Mouse (Mus musculus) liver, embryonic 13.5 days (tissue): Measurements from ENCODE around the gene Uck1. TPM values are rescaled to one million over a fixed set of nuclear protein-coding genes. Genes with fewer than 3 reads are reported as not detected.
"Not testable (repeated sequence)": the region's sequence is repeated elsewhere in the genome, so short reads cannot be mapped to it uniquely, and the experiment has no call there.

Experiments
- ATAC-seq: fragments of 200-750 bp; cut with Nextera tagmentation; 2 replicates; pipeline ENCODE4 v1.8.0; 2017; ENCODE audit warnings: low read depth, mild to moderate bottlenecking, moderate number of reproducible peaks, moderate library complexity
- DNase-seq: peaks from one replicate; pipeline ENCODE4 v3.0.0; 2022
- H3K27ac ChIP-seq: fragments of 300-500 bp; sonication (generic); 2 replicates; pipeline ENCODE4 v1.5.1; 2015; ENCODE audit warnings: moderate library complexity, mild to moderate bottlenecking, inconsistent platforms
- H3K27me3 ChIP-seq: fragments of 300-500 bp; sonication (generic); 2 replicates; pipeline ENCODE4 v1.6.1; 2015; ENCODE audit warnings: mild to moderate bottlenecking, inconsistent platforms
- H3K36me3 ChIP-seq: fragments of 300-500 bp; sonication (generic); 2 replicates; pipeline ENCODE4 v1.6.1; 2015; ENCODE audit warnings: mild to moderate bottlenecking, inconsistent platforms
- H3K4me1 ChIP-seq: fragments of 300-500 bp; sonication (generic); replicated peaks from 2 replicates; pipeline ENCODE4 v1.6.1; 2015; ENCODE audit warnings: inconsistent platforms
- H3K4me2 ChIP-seq: fragments of 300-500 bp; sonication (generic); 2 replicates; pipeline ENCODE4 v1.6.1; 2015; ENCODE audit warnings: inconsistent platforms, mild to moderate bottlenecking, moderate library complexity
- H3K4me3 ChIP-seq: fragments of 300-500 bp; sonication (generic); replicated peaks from 2 replicates; pipeline ENCODE4 v1.5.1; 2015; ENCODE audit warnings: mild to moderate bottlenecking, inconsistent platforms
- H3K9ac ChIP-seq: fragments of 300-500 bp; sonication (generic); 2 replicates; pipeline ENCODE4 v1.6.1; 2015; ENCODE audit warnings: mild to moderate bottlenecking, inconsistent platforms
- H3K9me3 ChIP-seq: fragments of 300-500 bp; sonication (generic); replicated peaks from 2 replicates; pipeline ENCODE4 v1.6.1; 2016; ENCODE audit warnings: inconsistent platforms
- WGBS: fragments of 180-500 bp; shearing (Covaris S2); methylation state at CpG from one replicate; pipeline ENCODE4 v1.1.7; 2015; ENCODE audit not compliant: insufficient replicate concordance; 5-methylcytosine and 5-hydroxymethylcytosine counted together
- polyA plus RNA-seq: library from polyadenylated mRNA; unstranded; fragments of >200 nt; fragmentation: Nextera tagmentation; extraction: Ambion mirVana; gene quantifications from 2 replicates; pipeline ENCODE4 v1.2.1, GENCODE M21; 2015

Gene Uck1
- 28.0 and 30.1 TPM in 2 replicates for polyA plus RNA-seq

DNA sequence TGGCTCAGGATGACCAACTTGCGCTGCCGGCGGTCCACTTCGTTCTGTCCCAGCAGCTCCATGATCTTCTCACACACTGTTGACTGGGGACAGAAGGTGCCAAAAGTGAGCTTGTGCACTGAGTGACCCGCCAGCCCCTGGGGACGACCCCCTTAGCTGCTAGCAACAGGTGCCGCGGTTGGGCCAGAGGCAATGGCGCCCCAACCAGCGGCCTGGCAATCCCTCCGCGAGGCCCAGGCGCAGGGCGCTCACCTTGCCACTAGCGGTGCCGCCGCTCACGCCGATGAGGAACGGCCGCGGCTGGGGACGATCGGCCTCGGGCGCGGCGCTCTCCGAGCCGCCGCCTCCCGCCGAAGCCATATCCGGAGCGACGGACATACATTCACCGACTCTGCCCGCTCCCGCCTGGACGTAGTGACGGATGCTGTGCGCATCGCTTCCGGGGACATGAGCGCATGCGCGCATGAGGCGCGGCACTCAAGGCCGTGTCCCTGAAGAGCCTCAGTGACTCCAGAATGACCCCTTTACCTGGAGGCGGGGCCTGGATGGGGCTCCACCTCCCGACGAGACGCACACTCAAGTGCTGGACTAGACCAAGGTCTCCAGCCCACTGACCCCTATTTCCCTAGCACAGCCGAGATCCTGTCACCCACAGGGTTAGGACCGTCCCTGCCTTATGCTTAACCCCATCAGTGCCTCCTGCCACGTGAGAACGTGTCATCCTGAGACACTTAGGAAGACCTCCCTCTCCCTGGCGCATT lies at the start of gene Uck1:
Gene Uck1, minus strand, starts transcription at position 503 of the 761 bp plus-strand sequence.
- ATAC-seq (peak; percentile 96), DNase-seq (peak; percentile 92)
- 1% methylated on average over 59 of the region's 59 CpGs for WGBS
- peak within 1 kb of the TSS; percentile 84 for H3K4me2 ChIP-seq
- H3K4me1 ChIP-seq: peaks cover 18% of the 10 kb centered on the region
- H3K4me3 ChIP-seq: peak within 1 kb of the TSS; percentile 91
- H3K27ac ChIP-seq: peak within 1 kb of the TSS; percentile 79
- peaks cover 31% of the 10 kb centered on the region for H3K36me3 ChIP-seq
- peak within 1 kb of the TSS; percentile 94 for H3K9ac ChIP-seq
- no peaks in the 10 kb centered on the region for H3K9me3 ChIP-seq
- H3K27me3 ChIP-seq: no peaks in the 10 kb centered on the region

- H3K36me3 ChIP-seq: peaks cover 39% of the 10 kb centered on the region
- no peak overlapping the region for H3K27ac ChIP-seq
- H3K4me2 ChIP-seq: no peak overlapping the region
- H3K9me3 ChIP-seq: no peaks in the 10 kb centered on the region
- WGBS: 83% methylated on average over 16 of the region's 16 CpGs
- no peak overlapping the region for H3K4me3 ChIP-seq
- H3K27me3 ChIP-seq: peaks cover 42% of the 10 kb centered on the region
- no peak for ATAC-seq
- DNase-seq: no peak
- peaks cover 19% of the 10 kb centered on the region for H3K4me1 ChIP-seq
- H3K9ac ChIP-seq: no peak overlapping the region
Measured at GRCm38 (mm10) chr2:32308870-32309568, 49.1 kb upstream of the Uck1 start.

DNA sequence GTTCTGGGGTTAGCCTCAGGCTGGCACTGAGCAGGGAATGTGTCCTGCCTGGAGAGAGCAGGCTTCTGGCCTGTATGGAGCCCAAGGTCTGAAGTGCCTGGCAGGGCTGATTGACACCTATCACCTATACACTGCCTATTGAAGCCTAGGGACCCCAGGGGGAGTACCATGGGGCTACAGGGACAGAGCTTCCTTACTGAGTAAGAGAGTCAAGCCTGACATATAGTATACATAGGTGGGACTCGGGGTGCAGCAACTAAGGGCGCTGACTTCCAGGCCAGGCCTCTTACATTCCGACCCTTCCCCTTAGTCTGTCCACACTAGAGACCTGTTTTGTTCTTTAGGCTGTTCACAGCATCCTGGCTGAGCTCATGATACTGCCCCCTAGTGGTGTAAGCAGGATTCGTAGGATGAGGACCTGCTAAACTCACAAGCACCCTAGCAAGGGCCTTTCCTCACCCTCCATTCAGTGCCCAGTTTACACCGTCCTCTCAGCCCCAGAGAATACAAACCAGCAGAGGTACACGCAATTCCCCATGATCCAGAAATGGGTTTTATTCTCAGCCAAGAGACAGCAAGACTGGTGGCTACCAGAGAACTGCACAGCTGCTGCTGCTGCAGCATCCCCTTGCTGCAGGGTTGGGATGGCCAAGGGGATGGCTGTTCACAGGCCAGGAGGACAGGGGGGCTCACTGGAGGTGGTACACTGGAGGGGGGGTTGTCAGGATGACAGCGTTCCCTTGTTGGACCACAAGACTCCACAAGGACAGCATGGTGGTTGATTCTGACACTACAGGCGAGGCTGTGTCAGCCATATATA lies 48.2 kb upstream of the Uck1 start:
- peaks cover 33% of the 10 kb centered on the region for H3K27me3 ChIP-seq
- H3K9me3 ChIP-seq: no peaks in the 10 kb centered on the region
- no peak overlapping the region for H3K27ac ChIP-seq
- no peak overlapping the region for H3K4me3 ChIP-seq
- H3K4me1 ChIP-seq: peaks cover 19% of the 10 kb centered on the region
- DNase-seq (no peak), ATAC-seq (no peak)
- H3K9ac ChIP-seq: no peak overlapping the region
- H3K36me3 ChIP-seq: peaks cover 47% of the 10 kb centered on the region
- no peak overlapping the region for H3K4me2 ChIP-seq
- 41% methylated on average over 8 of the region's 8 CpGs for WGBS

DNA sequence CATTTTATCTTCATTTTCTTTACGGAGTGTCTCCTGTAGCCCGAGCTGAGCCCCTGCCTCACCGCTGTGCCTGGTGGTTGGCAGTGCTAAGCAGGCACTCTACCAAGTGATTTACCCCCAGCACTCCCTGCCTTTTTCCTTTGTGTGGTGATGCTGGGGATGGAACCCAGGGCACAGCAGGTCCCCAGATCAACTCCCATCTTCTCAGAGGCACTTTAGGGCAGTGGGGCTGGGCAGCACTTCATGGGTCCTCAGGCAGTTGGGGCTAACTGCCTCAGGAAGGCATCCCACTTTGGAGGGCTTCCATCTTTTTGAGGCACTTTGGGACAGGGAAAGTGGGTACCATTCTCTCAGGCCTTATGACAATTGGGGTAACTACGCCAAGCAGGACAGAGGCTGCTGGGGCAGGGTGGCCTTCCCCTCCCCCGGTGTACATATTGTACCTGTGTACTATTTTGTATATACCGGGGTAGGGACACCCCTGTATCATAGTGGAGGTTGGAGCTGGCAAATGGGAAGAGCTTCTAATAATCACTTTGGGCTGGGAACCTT lies 47.4 kb upstream of the Uck1 start:
- Histone ChIP-seq H3K4me1 (peaks cover 15% of the 10 kb centered on the region), H3K27ac (no peak overlapping the region), H3K4me2 (no peak overlapping the region), H3K9me3 (no peaks in the 10 kb centered on the region), H3K36me3 (peaks cover 56% of the 10 kb centered on the region), H3K4me3 (no peak overlapping the region), H3K27me3 (peaks cover 25% of the 10 kb centered on the region), H3K9ac (no peak overlapping the region)
- ATAC-seq: no peak
- WGBS: 68% methylated on average over 6 of the region's 6 CpGs
- DNase-seq: no peak

DNA sequence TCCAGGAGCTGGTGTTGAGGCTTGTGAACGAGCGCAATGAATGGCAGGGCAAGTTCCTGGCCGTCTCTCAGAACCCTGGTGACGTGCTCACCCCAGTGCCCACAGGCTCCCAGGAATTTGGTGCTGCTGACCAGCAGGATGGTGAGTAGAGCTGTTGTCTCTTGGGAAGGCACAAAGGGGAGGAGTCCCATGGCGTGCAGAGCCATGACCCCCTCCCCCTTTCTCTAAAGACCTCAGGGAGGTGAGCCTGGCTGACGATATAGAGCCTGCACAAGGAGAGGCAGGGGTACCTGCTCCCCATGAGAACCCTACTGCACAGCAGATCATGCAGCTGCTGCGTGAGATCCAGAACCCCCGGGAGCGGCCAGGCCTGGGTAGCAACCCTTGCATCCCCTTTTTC lies 46.2 kb upstream of the Uck1 start:
- peaks cover 13% of the 10 kb centered on the region for H3K27me3 ChIP-seq
- H3K9me3 ChIP-seq: no peaks in the 10 kb centered on the region
- no peak for DNase-seq
- H3K4me3 ChIP-seq: no peak overlapping the region
- 85% methylated on average over 9 of the region's 9 CpGs for WGBS
- ATAC-seq: no peak
- H3K36me3 ChIP-seq: peaks cover 67% of the 10 kb centered on the region
- H3K9ac ChIP-seq: no peak overlapping the region
- H3K4me2 ChIP-seq: no peak overlapping the region
- H3K27ac ChIP-seq: no peak overlapping the region
- peaks cover 4% of the 10 kb centered on the region; the same call in 1 of the 2 replicates for H3K4me1 ChIP-seq

DNA sequence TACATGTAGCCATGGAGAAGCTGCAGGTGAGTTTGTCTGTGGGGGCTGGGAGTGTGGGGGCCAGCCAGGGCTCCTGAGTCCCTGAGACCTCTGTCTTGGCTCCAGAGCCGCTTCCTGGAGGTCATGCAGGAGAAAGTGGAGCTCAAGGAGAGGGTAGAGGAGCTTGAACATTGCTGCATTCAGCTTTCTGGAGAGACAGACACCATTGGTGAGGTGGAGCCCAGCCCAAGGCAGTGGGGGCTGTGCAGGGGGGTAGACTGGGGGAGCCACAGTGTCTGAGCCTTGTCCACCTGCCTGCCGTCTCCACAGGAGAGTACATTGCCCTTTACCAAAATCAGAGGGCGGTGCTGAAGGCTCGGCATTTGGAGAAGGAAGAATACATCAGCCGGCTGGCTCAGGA lies 45.7 kb upstream of the Uck1 start:
- H3K27ac ChIP-seq: no peak overlapping the region
- peaks cover 72% of the 10 kb centered on the region for H3K36me3 ChIP-seq
- no peak for ATAC-seq
- no peak for DNase-seq
- H3K4me2 ChIP-seq: no peak overlapping the region
- no peaks in the 10 kb centered on the region for H3K9me3 ChIP-seq
- H3K4me3 ChIP-seq: no peak overlapping the region
- 0 out of 2 replicates have a peak, but pooled peaks cover 2% of the 10 kb centered on the region for H3K4me1 ChIP-seq
- H3K27me3 ChIP-seq: peaks cover 9% of the 10 kb centered on the region; the same call in 1 of the 2 replicates
- H3K9ac ChIP-seq: no peak overlapping the region
- WGBS: 89% methylated on average over 5 of the region's 5 CpGs

GRCm38 (mm10) chr2:32304145-32304832 lies 44.3 kb upstream of the Uck1 start:
- no peak overlapping the region for H3K4me2 ChIP-seq
- H3K27me3 ChIP-seq: no peaks in the 10 kb centered on the region
- WGBS: 64% methylated on average over 8 of the region's 8 CpGs
- DNase-seq: no peak
- H3K4me3 ChIP-seq: no peak overlapping the region
- no peaks in the 10 kb centered on the region for H3K4me1 ChIP-seq
- H3K36me3 ChIP-seq: peaks cover 82% of the 10 kb centered on the region
- no peak overlapping the region for H3K9ac ChIP-seq
- no peak overlapping the region for H3K27ac ChIP-seq
- H3K9me3 ChIP-seq: no peaks in the 10 kb centered on the region
- ATAC-seq: no peak

GRCm38 (mm10) chr2:32302952-32303351 lies 43.0 kb upstream of the Uck1 start:
- ATAC-seq: no peak
- H3K27ac ChIP-seq: no peak overlapping the region
- H3K9ac ChIP-seq: no peak overlapping the region
- H3K27me3 ChIP-seq: no peaks in the 10 kb centered on the region
- DNase-seq: no peak
- no peak overlapping the region for H3K4me2 ChIP-seq
- H3K36me3 ChIP-seq: peaks cover 93% of the 10 kb centered on the region
- 88% methylated on average over 10 of the region's 10 CpGs for WGBS
- no peaks in the 10 kb centered on the region for H3K4me1 ChIP-seq
- no peaks in the 10 kb centered on the region for H3K9me3 ChIP-seq
- H3K4me3 ChIP-seq: no peak overlapping the region

DNA sequence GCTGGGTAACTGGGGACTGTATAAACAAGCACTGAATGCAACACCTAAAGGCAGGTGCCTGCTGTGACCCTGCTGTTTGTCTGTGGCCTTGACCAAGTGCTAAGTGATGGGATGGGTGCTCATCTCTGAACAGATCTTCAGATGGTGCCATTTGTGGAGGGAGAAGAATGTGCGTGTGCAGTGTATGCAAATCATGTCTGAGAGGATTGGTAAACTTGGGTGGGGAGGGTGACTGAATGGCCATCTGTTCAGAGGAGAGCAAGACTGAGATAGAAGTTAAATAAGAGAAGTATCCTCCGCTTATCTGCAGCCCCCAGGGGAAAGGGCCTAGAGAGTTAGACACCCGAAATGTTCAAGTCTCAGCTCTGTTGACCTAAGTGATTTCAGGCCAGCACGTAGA lies 39.5 kb upstream of the Uck1 start:
- Histone ChIP-seq H3K9ac (no peak overlapping the region), H3K9me3 (no peaks in the 10 kb centered on the region), H3K4me3 (no peak overlapping the region), H3K27ac (no peak overlapping the region), H3K27me3 (no peaks in the 10 kb centered on the region), H3K4me2 (no peak overlapping the region), H3K4me1 (no peaks in the 10 kb centered on the region), H3K36me3 (peaks cover 88% of the 10 kb centered on the region)
- DNase-seq (no peak), ATAC-seq (no peak)
- WGBS: 77% methylated on average over 4 of the region's 4 CpGs

DNA sequence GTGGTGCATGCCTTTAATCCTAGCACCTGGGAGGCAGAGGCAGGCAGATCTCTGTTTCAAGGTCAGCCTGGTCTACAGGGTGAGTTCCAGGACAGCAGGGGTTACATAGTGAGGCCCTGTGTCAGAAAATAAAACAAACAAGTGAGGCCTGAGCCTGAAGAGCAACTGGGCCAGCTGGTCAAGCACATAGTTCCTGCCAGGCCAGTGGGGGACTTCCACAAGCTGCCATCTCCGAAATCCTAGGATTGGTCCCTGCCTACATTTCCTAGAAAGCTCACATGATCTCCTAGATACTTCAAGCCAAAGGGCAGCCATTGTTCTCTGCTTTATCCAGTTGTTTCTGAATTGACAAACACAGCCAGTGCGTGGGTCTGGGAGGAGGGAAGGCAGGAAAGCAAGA lies 35.9 kb upstream of the Uck1 start:
- peaks cover 67% of the 10 kb centered on the region for H3K36me3 ChIP-seq
- H3K9me3 ChIP-seq, H3K9ac ChIP-seq, H3K4me2 ChIP-seq, H3K27ac ChIP-seq, H3K4me3 ChIP-seq, ATAC-seq, H3K27me3 ChIP-seq, DNase-seq, H3K4me1 ChIP-seq: not testable (repeated sequence)
- WGBS: 85% methylated on average over 2 of the region's 2 CpGs
